Mouse (Mus musculus) macrophage (primary cell): ENCODE results near the gene Tgfb1i1. TPM values are rescaled to one million over a fixed set of nuclear protein-coding genes. Genes with fewer than 3 reads are reported as not detected.

Experiments used
- H3K27ac ChIP-seq: fragments of 350-480 bp; formaldehyde crosslinking; 2 replicates; pipeline ENCODE4 v1.9.0; 2021
- H3K36me3 ChIP-seq: fragments of 350-480 bp; formaldehyde crosslinking; 2 replicates; pipeline ENCODE4 v1.9.0; 2021; ENCODE audit errors: inconsistent target
- H3K4me3 ChIP-seq: fragments of 350-480 bp; formaldehyde crosslinking; 2 replicates; pipeline ENCODE4 v1.9.0; 2021; ENCODE audit errors: inconsistent target
- H3K79me2 ChIP-seq: fragments of 350-480 bp; formaldehyde crosslinking; 2 replicates; pipeline ENCODE4 v1.9.0; 2021; ENCODE audit errors: inconsistent target
- WGBS: methylation state at CpG from one replicate; pipeline ENCODE4 v1.1.7; 2026; ENCODE audit warnings: inconsistent platforms; ENCODE audit not compliant: missing documents; 5-methylcytosine and 5-hydroxymethylcytosine counted together
- polyA plus RNA-seq: library from polyadenylated mRNA; stranded (reverse); fragments of 250-400 nt; gene quantifications from 3 replicates; pipeline ENCODE4 v1.2.4, GENCODE M21; 2018; ENCODE audit warnings: inconsistent platforms

Tgfb1i1 gene
- polyA plus RNA-seq, 1 experiment from 2014 or later = 0.36 TPM

DNA sequence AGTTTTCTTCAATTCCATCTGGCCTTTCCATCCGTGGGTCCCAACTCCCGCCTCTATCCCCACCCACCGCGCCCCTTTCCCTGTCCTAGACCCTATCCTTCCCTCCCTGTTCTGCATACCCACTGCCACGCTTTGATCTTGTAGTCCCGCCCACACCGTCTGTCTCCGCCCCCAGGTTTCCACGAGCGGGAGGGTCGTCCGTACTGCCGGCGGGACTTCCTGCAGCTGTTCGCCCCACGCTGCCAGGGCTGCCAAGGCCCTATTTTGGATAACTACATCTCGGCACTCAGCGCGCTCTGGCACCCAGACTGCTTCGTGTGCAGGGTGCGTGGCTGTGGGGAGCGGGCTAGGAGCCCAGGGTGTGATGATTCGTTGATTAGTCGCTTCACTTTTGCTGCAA lies 6.0 kb downstream of the Tgfb1i1 start:
- Histone ChIP-seq H3K79me2 (no peaks in the 10 kb centered on the region), H3K36me3 (no peaks in the 10 kb centered on the region), H3K27ac (no peak overlapping the region), H3K4me3 (no peak overlapping the region)
- WGBS = 25% methylated on average over 24 of the region's 24 CpGs

- no peaks in the 10 kb centered on the region for H3K79me2 ChIP-seq
- WGBS = 70% methylated on average over 2 of the region's 2 CpGs
Measured at GRCm38 (mm10) chr7:128254978-128255377, 8.4 kb downstream of the Tgfb1i1 start.

GRCm38 (mm10) chr7:128255757-128256156 lies 9.1 kb downstream of the Tgfb1i1 start:
- H3K79me2 ChIP-seq = no peaks in the 10 kb centered on the region
- H3K27ac ChIP-seq = no peak overlapping the region
- H3K36me3 ChIP-seq = no peaks in the 10 kb centered on the region
- 94% methylated on average over 5 of the region's 5 CpGs for WGBS
- no peak overlapping the region for H3K4me3 ChIP-seq

More at GRCm38 (mm10) chr7:128254978-128255377, 8.4 kb downstream of the Tgfb1i1 start:
- Histone ChIP-seq H3K4me3 (no peak overlapping the region), H3K27ac (no peak overlapping the region), H3K36me3 (no peaks in the 10 kb centered on the region)

GRCm38 (mm10) chr7:128256783-128257334 lies 10.2 kb downstream of the Tgfb1i1 start:
- 62% methylated on average over 5 of the region's 5 CpGs for WGBS
- no peaks in the 10 kb centered on the region for H3K79me2 ChIP-seq
- H3K27ac ChIP-seq = no peak overlapping the region
- no peak overlapping the region for H3K4me3 ChIP-seq
- H3K36me3 ChIP-seq = no peaks in the 10 kb centered on the region

DNA sequence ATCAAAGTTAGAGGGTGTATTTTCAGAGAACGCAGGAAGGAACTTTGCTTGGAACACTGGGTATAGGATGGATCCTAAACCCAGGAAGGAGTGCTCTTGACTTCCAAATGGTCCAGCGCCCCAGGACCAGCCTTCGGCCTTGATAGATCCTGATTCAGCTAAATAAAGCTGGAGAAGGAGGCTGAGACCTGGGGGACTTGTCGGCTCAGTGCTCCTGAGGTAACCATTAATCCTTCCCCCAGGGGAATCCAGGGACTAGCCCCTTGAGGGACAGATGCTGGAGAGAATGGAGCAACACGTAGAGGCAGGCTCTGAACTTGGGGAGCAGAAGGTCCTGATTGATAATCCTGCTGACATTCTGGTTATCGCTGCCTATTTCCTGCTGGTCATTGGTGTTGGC lies 18.8 kb downstream of the Tgfb1i1 start, which contains the start of gene Slc5a2:
Slc5a2 (plus strand) TSS at position 247 of the 400 bp plus-strand sequence.
- WGBS = 83% methylated on average over 6 of the region's 6 CpGs
- Histone ChIP-seq H3K36me3 (no peaks in the 10 kb centered on the region), H3K79me2 (no peaks in the 10 kb centered on the region), H3K4me3 (no peak within 1 kb of the TSS), H3K27ac (no peak within 1 kb of the TSS)

DNA sequence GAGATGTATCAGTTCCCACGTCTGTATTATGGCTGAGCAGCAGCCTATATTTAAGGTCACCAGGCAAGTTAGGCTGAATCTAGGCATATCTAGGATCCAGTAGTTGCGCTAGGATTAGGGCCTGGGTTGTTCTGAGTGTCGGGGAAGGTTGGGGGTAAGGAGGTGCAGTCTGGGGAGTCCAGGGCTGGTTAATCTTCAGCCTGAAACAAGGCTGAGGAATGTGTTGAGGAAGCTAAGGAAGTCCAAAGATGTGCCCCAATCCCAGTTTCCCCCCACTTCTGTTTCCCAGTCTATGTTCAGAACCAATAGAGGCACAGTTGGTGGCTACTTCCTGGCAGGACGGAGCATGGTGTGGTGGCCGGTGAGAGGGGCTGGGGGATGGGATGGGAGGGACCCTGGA lies 19.4 kb downstream of the Tgfb1i1 start:
- 82% methylated on average over 5 of the region's 5 CpGs for WGBS
- Histone ChIP-seq H3K79me2 (no peaks in the 10 kb centered on the region), H3K27ac (no peak overlapping the region), H3K36me3 (no peaks in the 10 kb centered on the region), H3K4me3 (no peak overlapping the region)

- no peak overlapping the region for H3K4me3 ChIP-seq
- WGBS = 69% methylated on average over 12 of the region's 13 CpGs
- H3K79me2 ChIP-seq = no peaks in the 10 kb centered on the region
- peaks cover 11% of the 10 kb centered on the region; the same call in 1 of the 2 replicates for H3K36me3 ChIP-seq
- no peak overlapping the region for H3K27ac ChIP-seq
Measured at GRCm38 (mm10) chr7:128267391-128267790, 20.8 kb downstream of the Tgfb1i1 start.

DNA sequence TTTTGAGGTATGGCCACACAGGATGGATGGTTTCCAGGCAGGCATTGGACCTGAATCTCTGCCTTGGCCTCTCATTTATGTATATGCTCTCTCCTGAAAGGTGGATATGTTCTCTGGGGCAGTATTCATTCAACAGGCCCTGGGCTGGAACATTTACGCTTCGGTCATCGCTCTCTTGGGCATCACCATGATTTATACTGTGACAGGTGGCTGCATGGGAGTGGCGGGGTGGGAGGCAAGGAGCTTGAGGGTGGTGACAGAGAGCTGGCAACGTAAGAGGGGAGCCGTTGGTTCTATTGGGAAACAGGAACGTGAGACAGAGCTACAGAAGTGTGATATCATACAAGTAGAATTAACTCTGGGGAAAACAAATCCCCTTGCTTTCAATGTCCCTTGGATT lies 21.2 kb downstream of the Tgfb1i1 start:
- 74% methylated on average over 7 of the region's 7 CpGs for WGBS
- Histone ChIP-seq H3K4me3 (no peak overlapping the region), H3K36me3 (peaks cover 15% of the 10 kb centered on the region; the same call in 1 of the 2 replicates), H3K79me2 (no peaks in the 10 kb centered on the region), H3K27ac (no peak overlapping the region)

DNA sequence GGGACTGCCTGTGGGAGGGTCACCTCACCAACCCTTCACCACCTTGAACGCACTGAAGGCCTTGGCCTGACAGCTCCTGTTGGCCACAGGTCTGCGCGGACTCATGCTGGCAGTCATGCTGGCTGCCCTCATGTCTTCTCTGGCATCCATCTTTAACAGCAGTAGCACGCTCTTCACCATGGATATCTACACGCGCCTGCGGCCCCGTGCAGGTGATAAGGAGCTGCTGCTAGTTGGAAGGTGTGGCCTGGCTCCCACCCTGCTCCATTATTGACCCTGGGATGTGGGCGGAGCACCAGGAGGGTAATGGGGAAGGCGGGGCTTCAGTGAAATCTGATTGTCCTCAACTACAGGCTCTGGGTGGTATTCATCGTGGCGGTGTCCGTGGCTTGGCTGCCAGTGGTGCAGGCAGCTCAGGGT lies 23.8 kb downstream of the Tgfb1i1 start:
- 82% methylated on average over 13 of the region's 13 CpGs for WGBS
- Histone ChIP-seq H3K4me3 (no peak overlapping the region), H3K36me3 (peaks cover 35% of the 10 kb centered on the region; the same call in 1 of the 2 replicates)

GRCm38 (mm10) chr7:128271496-128271895 lies 24.9 kb downstream of the Tgfb1i1 start:
- no peak overlapping the region for H3K27ac ChIP-seq
- no peaks in the 10 kb centered on the region for H3K79me2 ChIP-seq
- 96% methylated on average over 8 of the region's 9 CpGs for WGBS
- H3K4me3 ChIP-seq = no peak overlapping the region
- peaks cover 45% of the 10 kb centered on the region; the same call in 1 of the 2 replicates for H3K36me3 ChIP-seq

More for the DNA sequence above, 23.8 kb downstream of the Tgfb1i1 start:
- Histone ChIP-seq H3K27ac (no peak overlapping the region), H3K79me2 (no peaks in the 10 kb centered on the region)

GRCm38 (mm10) chr7:128276051-128276450 lies 29.4 kb downstream of the Tgfb1i1 start:
- Histone ChIP-seq H3K79me2 (no peaks in the 10 kb centered on the region), H3K4me3 (no peak overlapping the region), H3K27ac (no peak overlapping the region), H3K36me3 (peaks cover 53% of the 10 kb centered on the region; the same call in 1 of the 2 replicates)
- WGBS = 99% methylated on average over 6 of the region's 6 CpGs

- no peaks in the 10 kb centered on the region for H3K79me2 ChIP-seq
- H3K36me3 ChIP-seq = peaks cover 40% of the 10 kb centered on the region; the same call in 1 of the 2 replicates
- WGBS = 95% methylated on average over 4 of the region's 4 CpGs
- no peak overlapping the region for H3K4me3 ChIP-seq
- no peak overlapping the region for H3K27ac ChIP-seq
Measured at GRCm38 (mm10) chr7:128279750-128280149, 33.1 kb downstream of the Tgfb1i1 start.

- Histone ChIP-seq H3K27ac (no peak overlapping the region), H3K36me3 (peaks cover 20% of the 10 kb centered on the region; the same call in 1 of the 2 replicates), H3K79me2 (no peaks in the 10 kb centered on the region), H3K4me3 (no peak overlapping the region)
- WGBS = 98% methylated on average over 11 of the region's 11 CpGs
Measured at GRCm38 (mm10) chr7:128281765-128282164, 35.2 kb downstream of the Tgfb1i1 start.

DNA sequence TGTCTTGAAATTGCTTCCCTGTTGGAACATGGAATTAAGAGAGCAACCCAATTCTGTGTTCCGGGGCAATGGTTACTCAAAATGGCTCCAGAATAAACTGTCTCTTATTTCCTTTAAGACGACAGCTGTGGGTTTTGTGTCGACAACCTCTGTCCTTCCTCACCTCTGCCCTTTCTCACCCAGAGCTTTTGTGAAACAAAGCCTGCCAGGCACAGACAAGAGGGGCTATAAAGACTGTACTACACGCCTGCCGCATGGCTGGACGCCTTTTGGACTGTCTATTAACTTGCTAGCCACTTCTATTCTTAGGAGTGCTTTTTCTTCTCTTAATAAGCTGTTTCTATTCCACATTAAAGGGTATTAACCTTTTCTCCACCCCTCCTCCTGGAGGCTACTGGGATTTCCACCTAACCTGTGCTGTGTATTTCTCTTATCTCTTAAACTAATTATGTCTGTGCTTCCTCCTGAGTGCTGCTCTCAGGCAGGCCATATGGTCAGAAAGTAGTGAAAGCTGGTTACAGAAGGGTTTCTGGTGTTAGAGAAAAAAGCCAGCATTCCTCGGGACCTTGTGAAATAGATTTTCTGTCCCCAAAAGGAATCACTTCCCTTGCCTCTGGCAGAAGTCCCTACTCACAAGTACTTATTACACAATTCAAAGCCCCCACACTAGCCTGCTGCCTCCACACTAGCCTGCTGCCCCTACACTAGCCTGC lies 36.1 kb downstream of the Tgfb1i1 start:
- Histone ChIP-seq H3K79me2 (no peaks in the 10 kb centered on the region), H3K36me3 (peaks cover 20% of the 10 kb centered on the region; the same call in 1 of the 2 replicates), H3K27ac (no peak overlapping the region), H3K4me3 (no peak overlapping the region)
- 72% methylated on average over 7 of the region's 7 CpGs for WGBS

GRCm38 (mm10) chr7:128284047-128284446 lies 37.4 kb downstream of the Tgfb1i1 start:
- Histone ChIP-seq H3K36me3 (peaks cover 27% of the 10 kb centered on the region; the same call in 1 of the 2 replicates), H3K27ac (no peak overlapping the region), H3K79me2 (no peaks in the 10 kb centered on the region), H3K4me3 (no peak overlapping the region)
- WGBS = 93% methylated on average over 5 of the region's 5 CpGs
